Mouse (Mus musculus) thymus, postnatal 36 days (tissue): Measurements from ENCODE around the gene Gm5767.

Experiments
- DNase-seq, 2 experiments: peaks; one replicate each; pipeline ENCODE4 v3.0.0; 2022; ENCODE audit warnings: mixed read lengths in 2 of 2

Gm5767 gene

DNA sequence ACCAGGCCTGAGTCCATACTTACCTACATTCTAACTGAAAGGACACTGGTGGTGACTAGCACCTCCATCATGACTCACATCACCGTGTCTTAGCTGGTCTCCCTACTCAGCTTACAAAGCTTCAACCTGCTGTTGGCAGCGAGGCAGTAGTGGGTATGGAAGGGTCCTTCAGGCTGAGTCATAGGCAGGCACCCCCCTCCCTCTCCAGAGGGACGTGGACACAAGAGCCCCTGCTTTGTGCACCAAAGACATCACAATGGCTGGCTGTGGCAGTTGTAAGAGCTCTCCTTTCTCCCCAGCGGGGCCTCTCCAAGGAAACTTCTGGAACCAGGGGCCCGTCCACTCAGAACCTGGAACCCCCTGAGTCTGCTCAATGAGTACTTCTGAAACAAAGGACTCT is at the start of gene Gm5767:
TSS of gene Gm5767 (plus strand) at position 301 of the 400 bp plus-strand sequence.
- no peak for DNase-seq

DNA sequence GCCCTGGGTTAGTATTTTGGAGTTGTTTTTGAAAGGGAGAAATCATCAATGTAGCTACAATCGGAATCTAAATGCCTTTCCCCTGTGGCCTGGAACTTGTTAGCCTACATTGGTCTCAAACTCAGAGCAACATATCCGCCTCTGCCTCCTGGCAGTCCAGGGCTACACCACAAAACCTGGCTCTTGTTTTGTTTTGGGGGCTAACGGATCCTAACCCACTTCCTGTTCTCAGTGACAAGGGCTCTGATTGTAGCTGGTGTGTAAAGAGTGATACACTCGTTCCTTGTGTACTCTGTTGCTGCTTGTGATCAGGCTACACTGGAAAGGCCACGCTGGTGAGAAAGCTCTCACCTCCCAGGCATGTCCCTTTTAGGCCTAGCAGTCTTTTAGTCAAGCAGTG is 49.1 kb upstream of the Gm5767 start:
- DNase-seq, result peak in 1 of 2 experiments; percentile 32

DNA sequence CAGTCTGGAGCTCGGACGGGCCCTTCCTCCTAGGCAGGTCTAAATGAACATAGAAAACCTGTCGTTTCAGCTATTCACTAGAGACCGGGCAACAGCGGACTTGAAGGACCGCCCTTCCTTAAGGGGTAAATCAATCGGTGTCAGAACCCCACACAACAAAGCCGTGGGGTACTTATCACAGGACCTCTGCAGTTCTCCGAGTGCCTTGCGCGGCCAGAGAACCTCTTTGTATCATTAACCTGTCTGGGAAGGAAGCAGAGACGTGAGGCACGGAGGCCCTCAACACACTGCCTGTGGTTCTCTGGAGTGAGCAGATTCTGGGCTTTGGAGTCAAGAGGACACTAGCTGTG is 43.7 kb upstream of the Gm5767 start:
- no peak for DNase-seq

DNA sequence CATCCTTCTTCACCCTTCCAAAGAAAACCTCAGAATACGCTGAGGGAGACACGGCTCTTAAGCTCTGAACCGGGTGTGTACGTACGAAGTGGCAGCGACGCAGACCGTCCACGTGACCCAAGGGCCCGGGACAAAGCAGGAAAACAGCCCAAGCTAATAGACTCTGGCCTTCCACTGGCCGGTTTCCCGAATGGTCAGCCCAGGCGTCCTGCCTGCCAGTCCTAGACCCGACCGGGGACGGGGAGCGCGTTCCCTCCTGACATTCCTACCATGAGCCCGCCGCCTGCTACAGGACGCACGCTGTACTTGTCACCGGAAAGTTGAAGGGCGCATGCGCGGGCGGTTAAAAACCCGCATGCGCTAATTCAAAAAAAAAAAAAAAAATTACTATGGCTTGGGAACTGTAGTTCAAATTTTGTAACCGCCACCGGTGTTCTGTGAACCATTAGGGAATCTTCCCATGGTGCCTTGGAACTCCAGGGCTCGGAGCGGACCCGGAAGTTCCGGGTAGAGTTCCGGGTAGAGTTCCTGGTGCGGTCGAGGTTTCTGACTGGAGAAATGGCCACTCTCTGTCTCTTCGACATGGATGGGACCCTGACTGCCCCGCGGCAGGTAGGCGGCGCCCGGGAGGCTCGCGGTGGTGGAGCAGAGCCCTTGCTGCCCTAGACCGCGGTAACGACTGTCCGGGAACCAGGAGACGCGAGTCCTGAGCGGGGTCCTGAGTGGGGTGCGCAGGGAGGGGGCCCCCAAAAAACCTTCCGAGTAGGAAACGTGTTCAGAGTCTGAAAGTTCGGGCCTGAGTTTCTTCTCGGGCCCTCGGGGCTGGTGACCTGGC is 43.1 kb upstream of the Gm5767 start, which contains the start of the genes Pmm2 and Tmem186:
TSS of gene Pmm2 (plus strand) at position 458 of the 835 bp plus-strand sequence.
TSS of gene Tmem186 (minus strand) at position 496 of the 835 bp plus-strand sequence.
- DNase-seq, result peak; percentile 79 to 80

DNA sequence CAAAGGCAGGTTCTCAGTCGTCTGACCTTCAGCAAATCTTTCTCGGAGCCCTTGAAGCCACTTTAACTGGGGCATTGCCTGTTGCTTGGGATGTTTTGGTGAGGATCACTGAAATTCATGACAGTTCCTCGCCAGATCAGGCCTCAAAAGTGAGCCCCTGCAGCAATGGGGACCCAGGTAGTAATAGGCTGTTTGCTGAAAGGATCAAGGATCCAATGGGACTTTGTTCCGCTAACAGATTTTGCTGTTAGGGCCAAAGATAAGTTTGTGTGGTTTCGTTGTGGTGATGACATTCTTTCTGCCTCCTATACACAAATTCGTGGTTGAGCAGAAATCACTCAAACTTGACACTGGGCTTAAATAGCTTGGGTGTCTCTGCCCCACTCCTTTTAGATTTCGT is 42.4 kb upstream of the Gm5767 start:
- no peak for DNase-seq

DNA sequence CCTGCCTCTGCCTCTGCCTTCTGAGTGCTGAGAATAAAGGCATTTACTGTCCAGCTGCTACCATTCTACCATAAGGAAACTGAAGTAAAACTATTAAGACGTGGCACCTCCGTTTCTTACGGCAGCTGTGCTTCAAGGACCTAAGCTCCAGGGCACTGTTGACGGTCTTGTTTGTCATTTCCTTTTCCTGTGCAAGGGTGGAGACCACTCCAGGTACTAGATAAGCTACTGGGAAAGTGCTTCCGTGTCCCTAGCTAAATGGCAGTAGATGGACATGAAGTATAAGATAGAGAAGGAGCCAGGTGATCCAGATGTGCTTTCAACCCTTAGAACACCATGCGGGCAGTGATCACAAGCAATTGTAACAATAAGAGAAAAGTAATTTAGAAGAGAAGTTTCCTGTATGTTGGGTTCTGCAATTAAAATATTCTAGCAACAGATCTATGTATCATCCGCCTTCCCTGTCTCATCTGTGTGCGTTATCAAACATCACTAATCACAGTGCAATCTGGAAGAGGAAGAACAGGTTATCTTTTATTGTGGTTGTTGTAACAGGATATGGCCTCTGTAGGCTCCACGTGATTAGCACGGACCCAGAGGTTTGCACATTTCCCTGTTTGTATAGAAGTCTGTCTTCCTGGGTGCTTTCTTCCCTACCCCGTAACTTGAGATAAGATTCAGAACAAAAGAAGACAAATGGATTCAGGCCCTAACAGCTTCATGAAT is 40.9 kb upstream of the Gm5767 start:
- DNase-seq, result no peak

DNA sequence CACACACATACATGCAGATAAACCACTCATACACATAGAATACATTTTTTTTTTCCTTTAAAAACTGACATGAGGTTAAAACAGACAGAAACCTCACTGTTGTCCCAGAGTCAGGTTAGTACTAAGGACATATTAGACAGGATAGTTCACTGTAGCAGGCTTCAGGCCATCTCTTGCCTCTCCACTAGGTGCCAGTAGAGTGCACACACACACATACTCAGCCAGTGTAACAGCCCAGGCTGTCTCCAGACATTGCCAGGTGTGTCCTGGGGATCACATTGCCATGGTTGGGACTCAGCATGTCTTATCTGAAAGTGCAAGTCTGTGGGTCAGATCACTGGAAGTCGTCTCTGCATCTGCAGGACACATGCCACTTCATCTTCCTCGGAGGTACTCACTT is 36.7 kb upstream of the Gm5767 start:
- peak; percentile 37 to 46 for DNase-seq

DNA sequence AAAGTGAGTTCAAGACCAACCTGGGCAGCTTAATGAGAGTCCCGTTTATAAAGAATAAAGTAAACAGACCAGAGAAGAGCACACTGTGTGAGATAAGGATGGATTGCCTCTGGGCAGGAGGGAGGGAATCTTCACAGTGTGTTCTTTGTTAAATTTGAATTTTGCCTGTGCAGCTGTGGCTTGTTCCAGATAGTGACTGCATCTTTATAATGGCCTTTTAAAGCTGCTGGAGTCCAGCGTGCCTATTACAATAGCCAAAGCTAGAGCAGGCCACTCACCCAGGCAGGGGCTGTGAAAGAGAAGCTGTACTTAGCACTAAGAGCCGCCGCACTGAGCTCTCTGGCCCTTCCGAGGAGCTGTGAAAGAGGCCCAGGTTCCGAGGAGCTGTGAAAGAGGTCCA is 35.0 kb upstream of the Gm5767 start:
- DNase-seq, result no peak

DNA sequence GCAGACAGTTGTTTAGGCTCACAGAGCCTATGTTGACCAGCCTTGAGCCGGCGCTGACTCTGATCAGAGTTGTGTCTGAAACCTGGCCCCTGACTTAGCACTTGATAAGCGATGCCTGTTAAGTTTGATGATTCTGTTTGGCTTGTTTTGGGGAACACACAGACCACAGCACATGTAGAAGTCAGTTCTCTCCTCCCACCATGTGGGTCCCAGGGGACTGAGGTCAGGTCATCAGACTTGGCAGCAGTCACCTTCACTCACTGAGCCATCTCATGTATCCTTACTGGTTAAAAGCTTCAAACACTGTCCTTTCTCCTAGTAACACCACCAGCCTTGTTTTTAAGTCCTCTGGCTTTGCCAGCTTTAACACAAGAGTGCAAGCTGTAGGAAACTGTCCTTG is 30.6 kb upstream of the Gm5767 start:
- DNase-seq, result no peak

DNA sequence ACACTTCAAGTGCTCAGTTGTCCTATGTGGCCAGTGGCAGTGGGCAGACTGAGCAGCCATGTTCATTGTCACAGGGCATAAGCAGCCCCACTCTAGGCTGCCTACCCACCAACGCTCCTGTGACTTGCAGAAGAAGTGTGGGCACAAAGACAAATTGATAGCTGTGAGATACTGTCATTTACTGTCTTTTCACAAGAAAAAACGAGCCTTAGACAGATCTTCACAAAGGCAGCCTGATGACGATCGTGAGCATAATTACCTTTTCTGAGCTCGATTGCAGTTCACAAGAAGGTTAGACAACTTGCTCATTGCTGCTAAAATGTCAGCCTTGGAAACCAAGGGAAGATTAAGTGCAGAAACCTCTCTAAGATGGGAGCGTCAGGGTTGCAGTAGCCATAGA is 25.5 kb upstream of the Gm5767 start:
- no peak for DNase-seq

DNA sequence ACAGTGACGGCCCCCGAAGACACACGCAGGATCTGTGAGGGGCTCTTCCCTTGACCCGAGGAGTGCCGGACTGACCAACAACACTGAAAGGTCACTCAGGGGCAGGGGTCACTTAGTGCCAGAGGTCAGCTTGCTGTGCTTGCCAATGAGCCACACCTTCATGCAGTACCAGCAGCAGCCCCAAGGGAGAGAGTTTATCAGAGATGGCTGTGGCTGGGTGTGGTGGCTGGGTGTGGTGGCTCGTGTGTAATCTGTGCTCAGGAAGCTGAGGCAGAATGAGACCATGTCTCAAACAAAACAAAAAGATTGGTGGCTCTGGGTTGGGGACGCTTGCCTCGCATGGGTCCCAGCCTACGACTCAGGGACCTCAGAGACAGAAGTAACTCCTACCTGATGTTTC is 25.0 kb upstream of the Gm5767 start:
- DNase-seq, result no peak

DNA sequence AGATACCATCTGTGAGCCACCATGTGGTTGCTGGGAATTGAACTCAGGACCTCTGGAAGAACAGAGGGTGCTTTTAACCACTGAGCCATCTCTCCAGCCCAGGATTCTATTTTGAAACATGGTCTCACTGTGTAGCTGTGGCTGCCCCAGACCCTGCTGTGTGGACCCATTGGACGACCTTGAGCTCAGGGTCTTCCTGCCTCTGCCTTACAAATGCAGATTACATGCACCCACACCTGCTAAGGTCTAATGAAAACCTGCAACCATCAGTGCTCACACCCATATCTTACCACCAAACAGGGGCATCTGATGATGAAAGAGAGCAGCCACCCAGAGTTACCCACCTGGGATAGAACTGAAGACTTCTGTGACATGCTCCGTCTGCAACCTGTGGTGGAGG is 24.3 kb upstream of the Gm5767 start:
- DNase-seq, result no peak

DNA sequence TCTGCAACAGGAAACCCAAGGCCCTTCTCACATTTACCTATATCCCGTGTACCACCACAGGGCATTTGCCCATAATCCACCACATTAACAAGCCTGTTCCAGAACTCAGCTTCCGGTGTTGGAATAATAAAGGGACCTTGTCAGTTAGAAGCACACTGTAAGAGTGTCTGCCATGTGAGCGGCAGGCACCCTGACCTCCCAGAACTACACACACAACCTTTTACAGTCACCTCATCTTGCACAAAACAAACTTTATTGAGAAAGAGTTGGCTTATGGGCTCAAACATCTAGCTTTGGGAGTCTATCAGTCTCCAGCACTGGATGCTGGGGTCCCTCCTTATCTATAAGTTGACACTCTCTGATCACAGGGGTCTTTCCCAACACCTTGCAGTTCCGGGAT is 22.2 kb upstream of the Gm5767 start:
- DNase-seq, result no peak

DNA sequence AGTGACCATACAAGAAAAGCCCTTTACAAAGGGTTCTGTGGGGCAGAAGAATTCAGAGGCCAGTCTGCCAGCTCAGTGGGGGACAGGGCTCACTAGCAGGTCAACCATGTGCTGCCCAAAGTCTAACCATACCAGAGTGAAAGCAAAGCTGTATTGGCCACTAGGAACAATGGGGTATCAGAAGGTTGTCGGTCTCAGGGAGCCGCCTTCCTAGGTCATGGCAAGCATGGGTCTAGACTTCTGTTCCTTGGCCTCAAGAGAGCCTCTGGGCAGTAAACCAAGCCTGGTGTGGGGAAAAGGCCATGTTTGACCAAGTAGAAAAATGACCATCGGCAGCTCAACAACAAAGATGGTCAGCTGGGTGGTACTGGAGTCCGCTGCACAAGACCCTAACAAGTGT is 21.8 kb upstream of the Gm5767 start:
- DNase-seq, result no peak

DNA sequence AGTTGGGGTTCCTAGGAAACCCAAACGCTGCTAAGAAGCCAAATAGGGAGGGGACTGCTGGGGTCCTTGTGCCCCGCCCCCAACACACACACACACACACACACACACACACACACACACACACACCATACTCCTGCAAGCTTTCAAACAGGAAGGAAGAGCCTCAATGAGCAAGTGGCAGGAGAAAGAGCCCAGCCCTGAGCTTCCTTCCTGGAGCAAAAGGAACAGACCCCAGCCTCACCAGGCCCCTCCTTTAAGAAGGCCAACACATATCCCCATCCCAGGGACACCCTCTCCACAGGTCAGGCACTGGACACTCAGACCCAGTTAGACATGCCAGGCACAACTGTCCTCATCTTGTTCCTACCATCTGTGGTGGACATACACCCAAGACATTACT is 17.5 kb upstream of the Gm5767 start:
- no peak for DNase-seq

DNA sequence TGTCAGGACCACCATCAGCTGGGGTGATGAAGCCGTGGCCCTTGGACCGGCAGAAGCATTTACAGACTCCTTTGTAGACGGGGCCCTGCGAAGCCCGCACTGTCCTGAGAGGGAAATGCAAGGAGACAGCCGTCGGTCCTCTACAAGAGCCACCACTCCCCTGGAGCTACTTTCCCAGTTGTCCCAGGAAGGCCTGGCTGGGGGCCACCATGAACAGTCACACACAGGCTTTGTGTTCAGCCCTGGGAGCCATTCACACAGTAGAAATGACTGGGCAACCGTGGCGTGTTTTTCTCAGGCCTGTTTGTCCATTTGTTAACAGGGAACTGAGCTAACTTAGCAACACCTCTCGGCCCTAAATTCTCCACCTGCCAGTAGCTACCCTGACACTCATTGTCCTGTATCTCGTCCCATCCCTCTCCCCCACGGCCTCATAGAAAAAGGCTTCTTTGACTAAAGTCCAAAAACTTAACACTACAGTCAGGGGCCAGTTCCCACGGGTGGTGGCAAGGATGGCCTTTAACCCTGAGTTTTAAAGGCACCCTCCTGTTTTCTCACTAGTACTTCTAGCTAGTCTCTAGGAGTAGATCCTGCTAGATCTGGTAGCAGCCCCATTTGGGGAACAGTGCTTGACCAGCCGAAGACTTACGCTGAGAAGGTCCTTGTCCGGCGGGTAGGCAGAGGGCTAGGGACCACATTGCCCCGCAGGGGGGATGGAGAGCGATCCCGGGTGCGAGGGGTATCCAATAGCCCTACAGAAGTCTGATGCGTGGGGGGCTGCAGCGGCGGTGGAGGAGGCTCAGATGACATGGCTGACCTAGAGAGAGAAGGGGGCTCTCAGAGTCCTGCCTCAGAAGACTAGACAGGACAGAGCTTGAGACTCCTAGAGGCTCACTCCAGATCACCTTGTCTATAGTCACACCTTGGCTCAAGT is 16.7 kb upstream of the Gm5767 start:
- no peak for DNase-seq

DNA sequence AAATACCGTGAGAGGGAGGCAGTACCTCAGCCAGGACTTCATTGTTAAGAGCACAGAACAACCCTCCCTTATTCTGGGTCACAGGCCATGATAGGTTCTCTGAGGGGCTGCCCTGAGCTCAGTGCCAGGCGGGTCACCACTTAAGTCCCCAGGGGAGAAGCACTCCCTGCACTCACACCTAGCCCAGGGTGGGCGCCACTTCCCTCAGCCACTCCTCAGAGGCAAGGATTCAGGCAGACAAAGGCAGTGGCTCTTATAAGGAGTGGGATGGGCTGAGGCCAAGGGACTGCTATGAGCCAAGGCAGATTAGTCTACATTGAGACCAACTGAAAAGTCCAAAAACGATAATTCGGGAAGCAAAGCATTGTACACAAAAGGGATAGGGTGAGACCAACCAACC is 15.2 kb upstream of the Gm5767 start:
- no peak for DNase-seq

DNA sequence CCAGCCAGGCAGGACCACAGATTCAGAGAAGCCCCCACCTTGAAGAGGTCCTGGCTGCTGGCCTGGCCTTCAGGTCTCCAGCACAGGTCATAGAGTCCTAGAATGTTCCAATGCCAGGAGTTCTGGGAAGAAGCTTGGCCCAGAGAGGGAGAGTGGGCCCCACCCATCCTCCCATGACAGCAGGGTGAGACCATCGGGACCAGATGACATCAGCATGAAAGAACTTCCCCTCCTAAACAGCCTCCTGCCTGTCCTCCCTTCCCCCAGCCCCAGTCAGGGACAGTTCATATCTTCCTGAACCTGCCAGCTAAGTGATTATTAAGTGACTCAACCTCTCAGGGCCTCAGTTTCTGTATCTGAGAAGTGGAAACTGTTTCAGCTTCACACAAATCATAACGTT is 14.1 kb upstream of the Gm5767 start:
- no peak for DNase-seq

DNA sequence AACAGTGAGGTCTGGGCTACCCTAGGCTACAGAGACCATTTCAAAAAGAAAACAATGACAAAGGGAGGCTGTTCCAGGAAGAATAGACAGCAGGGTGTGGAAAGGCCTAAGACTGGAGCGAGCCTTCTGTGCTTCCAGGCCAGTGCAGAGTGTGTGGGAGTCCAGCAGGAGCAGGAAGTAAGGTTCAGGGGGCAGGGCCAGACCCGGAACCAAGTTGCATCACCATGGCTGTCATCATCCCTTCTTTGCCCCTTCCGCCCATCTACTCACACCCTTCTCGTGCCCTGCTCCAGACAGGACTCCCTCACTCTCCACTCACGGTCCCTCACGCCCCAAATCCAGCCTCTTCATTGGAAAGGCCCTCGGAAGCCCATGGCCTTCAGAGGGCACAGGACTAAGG is 13.3 kb upstream of the Gm5767 start:
- no peak for DNase-seq

DNA sequence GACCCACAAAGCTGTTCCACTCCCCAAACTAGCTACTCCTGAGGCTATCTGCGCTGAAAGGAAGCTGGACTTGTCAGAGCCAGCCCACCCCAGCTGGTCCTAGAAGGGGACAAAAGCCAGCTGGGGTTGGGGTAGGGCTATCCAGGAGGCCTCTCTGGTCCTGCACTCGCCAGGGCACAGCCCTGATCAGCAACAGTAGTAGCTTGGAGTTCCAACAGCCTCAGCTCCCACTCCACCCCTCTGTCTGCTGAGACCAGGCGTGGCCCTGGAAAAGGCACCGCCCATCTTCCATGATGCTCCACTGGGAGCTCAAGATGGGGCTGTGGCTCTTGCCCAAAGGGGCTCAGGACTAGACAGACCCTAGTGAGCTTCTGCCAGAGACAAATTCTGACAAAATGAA is 12.8 kb upstream of the Gm5767 start:
- DNase-seq, result no peak

DNA sequence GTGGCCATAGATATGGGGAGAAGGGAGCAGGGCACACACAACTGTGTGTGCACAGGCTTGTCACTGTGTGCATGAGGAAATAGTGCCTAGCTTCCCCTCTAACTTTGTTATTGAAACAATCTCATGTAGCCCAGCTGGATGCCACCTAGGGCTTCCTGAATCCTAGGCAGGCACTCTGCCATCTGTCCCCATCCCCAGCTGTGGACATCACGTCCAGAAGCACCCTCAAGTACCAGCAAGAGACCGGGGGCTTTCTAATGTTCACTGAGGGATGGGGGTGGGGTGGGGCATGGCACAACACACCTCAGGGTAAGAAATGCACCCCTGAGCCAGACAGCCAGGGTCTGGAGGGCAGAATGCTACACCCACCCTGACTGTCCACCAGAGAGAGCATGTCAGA is 12.2 kb upstream of the Gm5767 start:
- DNase-seq, result no peak

DNA sequence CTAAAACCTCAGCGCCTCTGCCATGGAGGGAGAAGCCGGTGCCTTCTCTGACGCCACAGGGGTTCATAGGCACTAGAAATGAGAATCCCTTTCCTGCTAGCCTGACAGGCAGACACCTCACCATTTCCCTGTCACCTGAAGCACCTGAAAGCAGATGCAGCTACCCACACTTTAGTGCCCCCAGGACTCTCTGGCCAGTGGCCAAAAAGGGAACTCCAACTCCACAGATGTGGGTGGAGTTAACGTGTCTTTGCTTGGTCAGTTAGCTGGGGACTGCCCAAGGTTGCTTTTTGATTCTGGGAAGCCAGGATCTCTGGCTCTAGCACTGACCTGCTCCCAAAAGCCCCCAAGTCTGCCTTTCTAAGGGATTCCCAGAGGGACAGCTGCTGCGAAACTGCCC is 11.1 kb upstream of the Gm5767 start:
- no peak for DNase-seq
